Mouse (Mus musculus) left cerebral cortex, adult 2 months (tissue): Measurements from ENCODE around the gene Gm10234. TPM values are rescaled to one million over a fixed set of nuclear protein-coding genes. Genes with fewer than 3 reads are reported as not detected.

Experiments used
- DNase-seq, 2 experiments: peaks; one replicate each; pipeline ENCODE4 v3.0.0; 2021 to 2022; ENCODE audit warnings: low spot score in 2 of 2, mixed read lengths in 1 of 2; ENCODE audit errors: extremely low spot score in 1 of 2
- H3K27ac ChIP-seq: fragments of 200-600 bp; 2 replicates; pipeline ENCODE4 v1.8.1; 2022
- H3K4me3 ChIP-seq: fragments of 200-600 bp; 2 replicates; pipeline ENCODE4 v1.8.1; 2022
- CTCF ChIP-seq: fragments of 200-600 bp; IDR thresholded peaks from 2 replicates; pipeline ENCODE4 v1.8.1; 2022; ENCODE audit warnings: antibody characterized with exemption, mild to moderate bottlenecking, moderate library complexity
- intact Hi-C: fragments of 180-260 bp; cut with DNase I; formaldehyde crosslinking; loops from one replicate; pipeline ENCODE4 v1.15.1; 2025
- long read RNA-seq, 2 experiments: library from polyadenylated mRNA; stranded (forward); transcript quantifications; one replicate each; pipeline ENCODE4 v2.0.0; 2021; ENCODE audit warnings: borderline mapping rate in 2 of 2
- total RNA-seq, 2 experiments: library from RNA; stranded (reverse); gene quantifications; 2 replicates each; pipeline ENCODE4 v1.2.3; 2021

Gene Gm10234
- not detected for total RNA-seq
- long read RNA-seq, experiment 1: 0 reads
- long read RNA-seq, experiment 2: 0 reads

DNA sequence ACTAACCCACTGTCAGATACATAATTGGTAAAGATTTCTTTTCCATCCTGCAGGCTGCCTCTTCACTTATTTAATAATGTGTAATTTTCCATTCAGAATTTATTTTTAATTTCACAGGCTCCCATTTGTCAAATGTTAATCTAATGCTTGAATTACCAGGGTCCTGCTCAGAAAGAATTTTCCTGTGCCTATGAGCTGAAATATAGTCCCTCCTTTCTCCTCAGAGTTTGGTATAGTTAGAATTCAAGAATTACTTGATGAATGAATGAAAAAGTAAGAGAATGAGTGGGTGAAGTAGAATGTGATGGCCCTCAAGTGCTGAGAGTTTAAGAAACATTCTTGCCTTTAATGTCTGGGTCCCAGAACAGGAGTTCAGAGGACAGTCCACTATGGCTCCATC lies at the start of gene Gm10234:
Gene Gm10234, plus strand, starts transcription at position 301 of the 400 bp plus-strand sequence.
- no peak for TF ChIP-seq CTCF
- DNase-seq: no peak
- Histone ChIP-seq H3K27ac (no peak within 1 kb of the TSS), H3K4me3 (no peak within 1 kb of the TSS)
- intact Hi-C loops: no loop called here

DNA sequence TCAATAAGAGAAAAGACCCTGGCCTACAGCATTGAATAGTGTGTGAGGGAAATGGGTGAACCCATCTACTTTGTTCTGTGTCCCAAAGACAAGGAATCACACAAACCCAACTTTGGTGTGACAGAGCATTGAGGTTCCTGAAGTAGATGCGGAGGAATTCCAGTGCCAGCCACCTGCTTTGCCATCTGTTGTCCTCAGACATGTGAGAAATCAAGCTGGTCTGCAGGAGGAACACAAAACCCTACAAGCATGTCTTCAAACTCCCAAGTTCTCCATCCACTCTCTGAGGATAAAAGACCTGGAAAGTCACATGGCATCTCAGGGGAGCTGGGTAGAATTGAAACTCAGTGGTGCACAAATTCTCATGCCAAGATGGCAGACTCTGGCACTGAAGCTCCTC lies 44.3 kb upstream of the Gm10234 start:
- no peak for TF ChIP-seq CTCF
- H3K4me3 ChIP-seq: no peak overlapping the region
- DNase-seq: peak in 1 of 2 experiments; percentile 29
- H3K27ac ChIP-seq: no peak overlapping the region
- intact Hi-C loops: no loop called here

DNA sequence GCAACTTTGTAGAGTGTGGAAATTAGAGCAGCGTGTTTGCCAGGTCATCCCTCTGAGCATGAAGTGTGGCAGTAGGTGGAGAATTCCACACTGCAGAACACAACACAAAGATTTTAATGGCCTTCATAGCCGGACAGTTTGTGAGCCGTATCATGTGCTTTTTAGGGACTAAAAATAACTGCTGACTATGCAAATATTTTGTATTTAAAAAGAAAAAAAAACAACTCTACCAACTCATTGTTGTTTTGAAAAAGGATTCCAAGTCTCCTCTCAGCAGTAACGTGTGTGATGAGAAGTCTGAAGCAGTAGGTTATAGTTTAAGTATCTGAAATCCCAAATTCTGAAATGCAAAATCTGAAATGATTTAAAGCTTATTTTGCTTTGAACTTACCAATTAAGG lies 25.9 kb upstream of the Gm10234 start:
- no peak overlapping the region for H3K27ac ChIP-seq
- intact Hi-C loops: no loop called here
- no peak for TF ChIP-seq CTCF
- no peak overlapping the region for H3K4me3 ChIP-seq
- DNase-seq: no peak

DNA sequence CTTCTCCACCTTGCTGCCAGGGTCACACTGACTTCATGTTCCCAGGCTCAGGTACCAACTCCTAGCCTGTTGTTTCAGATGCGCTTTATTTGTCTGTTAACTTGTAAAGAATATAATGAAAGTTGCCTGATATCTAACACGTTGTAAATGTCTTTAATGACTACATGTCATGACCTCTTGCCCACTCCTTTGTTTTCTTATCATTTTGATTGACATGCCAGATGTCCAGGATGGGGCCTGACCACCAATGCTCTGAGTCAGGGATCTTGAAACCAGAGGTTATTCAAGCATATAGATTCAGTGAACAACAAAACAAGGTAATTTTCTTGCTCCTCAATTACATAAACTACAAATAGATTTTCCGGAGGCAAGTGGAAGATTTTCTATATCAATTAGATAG lies 23.5 kb upstream of the Gm10234 start:
- TF ChIP-seq CTCF: no peak
- Histone ChIP-seq H3K4me3 (no peak overlapping the region), H3K27ac (no peak overlapping the region)
- no peak for DNase-seq
- intact Hi-C loops: no loop called here

DNA sequence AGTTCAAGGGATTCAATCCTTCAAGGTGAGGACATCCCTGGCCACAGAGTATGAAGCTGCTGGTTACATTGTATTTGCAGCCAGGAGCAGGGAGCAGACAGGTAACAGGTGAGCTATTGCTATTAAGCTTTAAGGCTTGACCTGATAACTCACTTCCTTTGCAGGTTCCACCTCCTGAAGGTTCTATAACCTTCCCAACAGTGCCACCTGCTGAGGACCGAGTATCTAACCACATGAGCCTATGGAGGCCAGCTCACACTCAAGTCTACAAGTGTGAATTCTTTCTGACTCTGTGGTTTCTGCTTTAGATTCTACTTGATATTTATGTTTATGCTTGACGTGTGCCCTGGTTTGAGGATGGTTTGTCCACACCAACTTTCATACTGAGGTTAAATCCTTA lies 21.3 kb upstream of the Gm10234 start:
- H3K27ac ChIP-seq: no peak overlapping the region
- no peak overlapping the region for H3K4me3 ChIP-seq
- no peak for DNase-seq
- intact Hi-C loops: no loop called here
- TF ChIP-seq CTCF: peak; percentile 4; the same call in 1 of the 2 replicates

DNA sequence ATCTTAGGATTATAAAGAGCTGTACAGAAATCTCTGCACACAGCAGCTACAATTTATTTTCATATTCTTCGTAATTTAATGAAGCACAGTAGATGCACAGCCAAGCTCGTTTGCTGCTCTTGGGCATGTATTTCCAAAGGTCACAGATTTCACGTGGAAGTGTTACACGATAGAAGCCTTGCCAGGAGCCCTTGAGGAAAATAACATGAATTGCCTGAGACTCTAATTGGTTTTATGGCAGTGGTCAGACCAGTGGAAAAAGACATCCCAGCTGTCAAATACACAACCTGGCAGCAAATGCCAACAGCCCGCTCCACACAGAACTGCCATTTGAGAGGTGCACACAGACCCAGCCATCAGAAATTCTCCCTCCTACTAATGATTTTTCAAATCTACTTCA lies 9.3 kb downstream of the Gm10234 start:
- intact Hi-C loops: no loop called here
- no peak for TF ChIP-seq CTCF
- Histone ChIP-seq H3K4me3 (no peak overlapping the region), H3K27ac (no peak overlapping the region)
- no peak for DNase-seq

DNA sequence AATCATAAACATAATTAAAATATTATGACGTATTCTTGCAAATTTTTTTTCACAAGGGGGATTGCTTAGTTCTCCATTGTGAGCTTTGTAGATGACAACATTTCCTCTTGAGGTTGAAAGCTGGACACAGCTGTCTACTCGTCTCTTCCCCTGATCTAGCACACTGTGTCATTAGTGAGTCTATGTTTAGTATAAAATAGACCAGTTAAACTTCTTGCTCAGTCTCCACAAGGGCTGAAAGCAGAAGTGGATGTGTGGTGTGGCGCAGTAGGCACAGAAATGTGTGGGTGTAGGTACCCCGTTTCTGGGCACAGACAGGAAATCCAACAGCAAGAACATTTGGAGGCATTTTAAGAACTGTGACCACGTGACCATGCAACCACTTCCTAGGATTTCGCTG lies 12.9 kb downstream of the Gm10234 start:
- Histone ChIP-seq H3K27ac (no peak overlapping the region), H3K4me3 (no peak overlapping the region)
- TF ChIP-seq CTCF: no peak
- no peak for DNase-seq
- intact Hi-C loops: no loop called here

DNA sequence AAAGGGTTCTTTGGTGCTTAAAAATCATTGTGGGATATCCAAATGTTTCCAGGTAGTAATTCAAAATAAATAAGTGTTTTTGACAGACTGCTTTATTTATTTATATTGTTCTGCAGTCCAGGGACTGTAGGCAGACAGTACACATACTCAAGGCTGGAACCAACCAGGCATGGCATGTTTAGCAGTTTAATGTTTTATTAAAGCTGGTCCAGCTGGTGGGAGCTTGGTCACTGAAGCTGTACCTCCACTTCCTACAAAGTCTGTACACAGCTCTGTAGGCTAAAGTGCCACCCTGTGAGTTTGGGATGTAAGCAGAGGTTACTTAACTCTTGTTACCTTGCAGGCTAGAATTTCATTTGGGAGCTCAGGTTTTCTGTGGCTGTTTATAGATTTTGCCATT lies 27.5 kb downstream of the Gm10234 start:
- no peak overlapping the region for H3K27ac ChIP-seq
- intact Hi-C loops: no loop called here
- DNase-seq: no peak
- TF ChIP-seq CTCF: no peak
- no peak overlapping the region for H3K4me3 ChIP-seq

DNA sequence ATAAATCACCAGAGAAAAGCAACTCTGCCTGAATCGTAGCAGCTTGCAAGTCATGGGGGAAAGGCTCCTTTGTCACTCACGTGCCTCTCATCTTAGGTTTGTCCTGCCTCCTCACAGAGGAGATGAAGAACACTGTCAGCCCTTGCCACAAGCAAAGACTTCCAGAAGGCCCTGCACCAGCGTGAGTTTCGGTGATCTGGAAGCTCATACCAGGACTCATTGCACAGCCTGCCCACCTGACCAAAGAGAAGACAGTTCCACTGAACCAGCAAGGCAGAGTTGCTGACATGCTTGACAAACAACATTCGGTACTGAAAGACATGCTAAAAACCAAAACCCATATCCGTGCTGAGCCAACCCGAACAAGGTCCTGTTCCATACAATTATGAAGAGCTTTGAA lies 31.1 kb downstream of the Gm10234 start:
- no peak overlapping the region for H3K4me3 ChIP-seq
- TF ChIP-seq CTCF: no peak
- H3K27ac ChIP-seq: no peak overlapping the region
- DNase-seq: no peak
- intact Hi-C loops: no loop called here

DNA sequence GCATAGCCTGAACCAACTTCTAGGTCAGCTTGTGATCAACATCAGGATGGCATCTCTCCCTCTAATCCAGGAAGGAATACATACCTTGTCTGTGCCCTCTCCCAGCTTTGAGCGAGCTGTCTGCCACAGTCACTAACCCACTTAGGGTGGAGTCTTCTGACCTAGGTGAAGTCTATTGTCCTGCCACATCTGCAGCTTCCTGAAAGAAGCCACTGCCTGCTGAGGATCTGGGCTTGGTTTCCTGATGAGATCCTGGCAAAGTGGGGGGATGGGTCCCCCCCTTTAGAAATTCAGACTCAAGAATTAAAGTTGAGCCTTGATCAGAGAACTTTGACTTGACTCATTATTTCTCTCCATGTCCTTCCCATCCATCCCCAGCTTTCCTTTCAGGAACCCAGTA lies 32.0 kb downstream of the Gm10234 start:
- no peak overlapping the region for H3K4me3 ChIP-seq
- no peak for DNase-seq
- H3K27ac ChIP-seq: no peak overlapping the region
- TF ChIP-seq CTCF: no peak
- intact Hi-C loops: no loop called here

DNA sequence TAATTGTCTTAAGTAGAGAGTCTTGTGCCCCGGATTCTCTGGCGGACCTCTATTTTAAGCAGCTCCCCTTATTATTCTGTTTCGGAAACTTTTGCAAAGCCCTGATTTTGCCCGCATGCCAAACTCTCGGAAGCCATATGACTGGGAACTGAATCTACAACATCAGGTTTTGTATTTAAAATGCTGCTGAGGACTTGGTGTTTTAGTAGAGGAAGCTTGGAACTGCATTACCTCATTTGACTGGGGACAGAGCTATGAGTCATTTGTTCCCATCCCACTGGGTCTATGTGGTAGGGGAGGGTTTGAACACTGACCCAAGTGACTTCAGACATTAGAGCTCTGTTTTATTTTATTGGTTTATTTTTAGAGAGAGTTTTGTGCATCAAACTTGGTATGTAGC lies 38.2 kb downstream of the Gm10234 start:
- H3K4me3 ChIP-seq: no peak overlapping the region
- no peak for TF ChIP-seq CTCF
- intact Hi-C loops: no loop called here
- no peak overlapping the region for H3K27ac ChIP-seq
- no peak for DNase-seq

DNA sequence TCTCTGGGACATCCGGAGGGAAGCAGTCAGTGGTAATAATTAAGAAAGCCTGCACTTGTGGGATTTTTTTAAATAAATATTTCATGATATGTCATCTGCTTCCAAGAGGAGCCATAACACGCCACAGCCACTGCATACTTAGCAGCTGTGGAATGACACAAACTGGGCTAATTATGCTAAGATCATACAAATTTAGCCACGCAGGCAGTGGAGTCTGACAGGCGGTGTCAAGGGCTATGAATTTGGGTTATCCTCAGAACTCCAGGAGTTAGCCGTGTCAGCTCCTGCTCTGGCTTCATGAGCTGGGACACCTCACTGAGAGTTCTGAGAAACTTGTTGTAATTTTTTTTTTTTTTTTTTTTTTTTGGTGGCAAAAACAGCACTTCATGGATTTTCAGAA lies 40.8 kb downstream of the Gm10234 start:
- no peak for TF ChIP-seq CTCF
- H3K4me3 ChIP-seq: no peak overlapping the region
- no peak overlapping the region for H3K27ac ChIP-seq
- intact Hi-C loops: no loop called here
- no peak for DNase-seq

DNA sequence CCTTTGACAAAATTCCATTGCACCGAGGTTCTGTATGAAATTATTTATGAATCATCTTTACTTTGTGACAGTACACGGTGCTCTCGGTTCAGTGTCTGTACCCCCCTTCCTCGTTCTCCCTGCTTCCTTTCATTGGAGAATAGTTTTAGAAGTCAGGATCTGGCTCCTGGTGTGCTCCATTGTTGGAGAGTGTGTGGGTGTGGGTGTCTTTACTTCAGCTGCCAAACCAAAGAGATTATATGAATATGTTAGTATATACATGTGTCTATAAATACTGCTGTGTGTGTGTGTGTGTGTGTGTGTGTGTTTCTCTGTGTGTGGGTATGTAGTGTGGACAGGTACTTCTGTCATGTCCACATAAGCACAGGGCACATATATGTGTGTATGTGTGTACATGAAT lies 49.9 kb downstream of the Gm10234 start:
- no peak for TF ChIP-seq CTCF
- intact Hi-C loops: loop anchor here (5.0 kb wide), 3 partner anchors 100 to 720 kb away; no protein-coding TSS in a partner anchor
- no peak overlapping the region for H3K4me3 ChIP-seq
- no peak for DNase-seq
- no peak overlapping the region for H3K27ac ChIP-seq

Other genes starting within 250 kb of the Gm10234 start
- gene Kbtbd8, start 204.9 kb upstream of the Gm10234 start, total RNA-seq: 10 to 100 TPM; 10.1 to 10.4 TPM